Mouse (Mus musculus) urinary bladder, adult 18-20 months (tissue): ENCODE data around the gene Clasp1.

Source experiments
- DNase-seq, 2 experiments: peaks; one replicate each; pipeline ENCODE4 v3.0.0; 2022; ENCODE audit warnings: low spot score in 2 of 2, mixed read lengths in 2 of 2

The Clasp1 gene

GRCm38 (mm10) chr1:118658716-118659115 lies 269.9 kb downstream of the Clasp1 start:
- no peak for DNase-seq

- DNase-seq = no peak
Observed at GRCm38 (mm10) chr1:118660880-118661465, 272.1 kb downstream of the Clasp1 start.
